Mouse (Mus musculus) forebrain, embryonic 10.5 days (tissue): ENCODE data around the gene Naif1. TPM values are rescaled to one million over a fixed set of nuclear protein-coding genes. Genes with fewer than 3 reads are reported as not detected.

Experiments used
- DNase-seq: peaks from one replicate; pipeline ENCODE4 v3.0.0-alpha.2; 2017; ENCODE audit warnings: low spot score; ENCODE audit errors: extremely low spot score
- H3K27ac ChIP-seq: fragments of 300-500 bp; sonication (generic); 2 replicates; pipeline ENCODE4 v1.5.1; 2016; ENCODE audit warnings: mild to moderate bottlenecking
- H3K27me3 ChIP-seq: fragments of 300-500 bp; sonication (generic); 2 replicates; pipeline ENCODE4 v1.6.1; 2016; ENCODE audit warnings: mild to moderate bottlenecking; ENCODE audit not compliant: poor library complexity, severe bottlenecking
- H3K36me3 ChIP-seq: fragments of 300-500 bp; sonication (generic); replicated peaks from 2 replicates; pipeline ENCODE4 v1.6.1; 2016; ENCODE audit warnings: mild to moderate bottlenecking, moderate library complexity
- H3K4me1 ChIP-seq: fragments of 300-500 bp; sonication (generic); 2 replicates; pipeline ENCODE4 v1.6.1; 2016
- H3K4me3 ChIP-seq: fragments of 300-500 bp; sonication (generic); 2 replicates; pipeline ENCODE4 v1.5.1; 2016; ENCODE audit warnings: mild to moderate bottlenecking, moderate library complexity
- H3K9me3 ChIP-seq: fragments of 300-500 bp; sonication (generic); 2 replicates; pipeline ENCODE4 v1.6.1; 2016; ENCODE audit warnings: mild to moderate bottlenecking, moderate library complexity
- WGBS: fragments of 180-500 bp; shearing (Covaris S2); methylation state at CpG from one replicate; pipeline ENCODE4 v1.1.7; 2016; 5-methylcytosine and 5-hydroxymethylcytosine counted together
- polyA plus RNA-seq: library from polyadenylated mRNA; unstranded; fragments of >200 nt; fragmentation: Nextera tagmentation; extraction: Ambion mirVana; gene quantifications from 2 replicates; pipeline ENCODE4 v1.2.1, GENCODE M21; 2016

Naif1 gene
- polyA plus RNA-seq, result 6.6 and 6.7 TPM in 2 replicates

DNA sequence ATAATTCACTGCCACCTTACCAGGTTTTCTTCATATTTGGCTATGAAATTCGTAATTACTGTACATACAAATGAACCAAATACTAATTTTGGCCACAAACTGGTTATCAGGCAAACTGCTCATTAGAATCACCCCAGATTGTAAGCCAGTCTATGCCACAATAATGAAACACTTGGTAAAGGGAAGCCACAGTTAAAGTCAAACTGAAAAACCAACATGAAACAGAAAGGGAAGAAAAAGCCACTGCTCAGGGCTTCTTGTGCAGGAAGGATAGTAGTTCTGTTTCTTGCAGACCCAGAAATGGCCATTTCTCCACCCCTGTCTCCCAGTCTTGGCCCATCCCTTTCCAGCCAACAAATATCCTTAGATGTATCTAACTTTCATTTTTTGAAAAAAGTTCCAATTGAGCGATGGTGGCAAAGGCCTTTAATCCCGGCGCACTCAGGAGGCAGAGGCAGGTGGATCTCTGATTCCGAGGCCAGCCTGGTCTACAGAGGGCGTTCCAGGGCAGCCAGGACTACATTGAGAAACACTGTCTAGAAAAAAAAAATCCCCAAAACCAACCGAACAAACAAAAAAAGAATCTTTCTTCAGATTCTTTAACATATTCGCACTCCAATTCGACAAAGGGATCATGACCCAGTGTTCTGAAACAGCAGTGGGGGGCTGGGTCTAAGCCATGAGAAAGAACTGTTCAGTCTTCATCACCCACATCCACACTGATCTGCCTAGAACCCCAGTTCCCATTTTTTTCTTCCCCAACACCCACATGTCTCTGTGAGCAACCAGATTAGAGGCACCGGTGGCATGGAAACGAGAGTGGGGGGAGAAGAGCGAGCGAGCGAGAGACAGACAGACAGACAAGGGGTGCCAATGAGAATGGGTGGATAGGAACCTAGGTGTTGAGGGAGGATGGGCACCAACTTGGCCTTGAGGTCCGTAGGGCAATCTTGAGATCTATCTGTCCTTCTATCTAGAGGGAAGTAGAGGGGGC lies at the start of gene Naif1:
Gene Naif1 (plus strand): TSS at position 697 of the 994 bp plus-strand sequence.
- 83% methylated on average over 15 of the region's 15 CpGs for WGBS
- peaks cover 16% of the 10 kb centered on the region for H3K36me3 ChIP-seq

DNA sequence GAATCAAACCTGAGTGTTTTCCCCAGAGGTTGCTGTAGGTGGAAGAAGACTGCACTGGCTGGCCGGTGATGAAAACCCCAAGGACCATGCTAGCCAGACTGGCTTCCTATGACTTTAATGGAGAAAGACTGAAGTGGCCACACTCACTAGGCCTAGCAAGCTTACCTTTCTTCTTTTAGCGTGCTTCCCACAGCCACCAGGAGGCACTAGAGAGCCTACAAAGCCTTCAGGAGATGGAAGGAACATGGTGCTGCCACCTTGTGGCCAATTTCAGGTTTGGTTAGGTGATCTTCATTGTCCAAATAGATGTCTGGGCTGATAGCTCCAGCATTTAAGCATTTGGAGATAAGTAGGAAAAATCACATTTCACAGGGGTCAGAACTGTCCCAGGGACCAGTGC lies 45.6 kb upstream of the Naif1 start:
- H3K4me3 ChIP-seq, result no peak overlapping the region
- H3K27ac ChIP-seq, result no peak overlapping the region
- peak; percentile 92 for DNase-seq
- H3K36me3 ChIP-seq, result peaks cover 33% of the 10 kb centered on the region
- no peaks in the 10 kb centered on the region for H3K9me3 ChIP-seq
- peaks cover 11% of the 10 kb centered on the region for H3K4me1 ChIP-seq
- no peaks in the 10 kb centered on the region for H3K27me3 ChIP-seq
- 16% methylated on average over 2 of the region's 2 CpGs for WGBS

More for the DNA sequence above, at the start of gene Naif1:
- Histone ChIP-seq H3K4me3 (peak within 1 kb of the TSS; percentile 82), H3K27me3 (no peaks in the 10 kb centered on the region), H3K4me1 (peaks cover 52% of the 10 kb centered on the region), H3K27ac (peak within 1 kb of the TSS; percentile 90), H3K9me3 (no peaks in the 10 kb centered on the region)
- DNase-seq, result no peak

DNA sequence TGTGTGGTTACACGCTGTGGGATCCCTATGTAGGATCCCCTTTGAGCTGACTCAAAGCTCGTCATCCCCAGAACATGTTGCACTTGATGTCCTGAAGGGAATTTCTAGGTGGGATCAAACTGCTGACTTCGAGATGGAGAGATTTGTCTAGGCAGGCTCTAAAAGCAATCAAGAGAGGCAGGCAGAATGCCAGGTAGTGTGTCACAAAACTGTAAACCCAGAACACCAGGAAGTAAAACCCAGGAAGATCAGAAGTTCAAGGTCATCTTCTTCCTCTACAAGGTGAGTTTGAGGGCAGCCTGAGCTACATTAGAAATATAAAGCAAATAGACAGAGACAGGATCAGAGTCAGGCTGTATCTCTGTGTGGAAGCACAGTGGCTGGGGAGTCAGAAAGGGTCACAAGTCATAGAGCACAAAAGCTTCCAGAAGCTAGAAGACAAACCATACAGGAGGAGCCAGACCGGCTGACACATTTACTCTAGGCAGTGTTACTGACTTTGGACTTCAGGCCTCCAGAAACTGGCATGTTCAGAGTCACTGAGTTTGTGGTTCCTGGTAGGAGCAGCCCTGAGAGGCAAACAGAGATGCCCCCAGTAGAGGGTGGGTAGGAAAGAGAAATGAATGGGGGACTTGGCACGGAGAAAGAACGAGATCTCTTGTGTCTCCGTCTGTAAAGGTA lies 43.0 kb upstream of the Naif1 start:
- 89% methylated on average over 7 of the region's 7 CpGs for WGBS
- Histone ChIP-seq H3K4me1 (peaks cover 14% of the 10 kb centered on the region), H3K4me3 (no peak overlapping the region), H3K27me3 (no peaks in the 10 kb centered on the region), H3K36me3 (peaks cover 7% of the 10 kb centered on the region), H3K27ac (no peak overlapping the region), H3K9me3 (no peaks in the 10 kb centered on the region)
- DNase-seq, result no peak

DNA sequence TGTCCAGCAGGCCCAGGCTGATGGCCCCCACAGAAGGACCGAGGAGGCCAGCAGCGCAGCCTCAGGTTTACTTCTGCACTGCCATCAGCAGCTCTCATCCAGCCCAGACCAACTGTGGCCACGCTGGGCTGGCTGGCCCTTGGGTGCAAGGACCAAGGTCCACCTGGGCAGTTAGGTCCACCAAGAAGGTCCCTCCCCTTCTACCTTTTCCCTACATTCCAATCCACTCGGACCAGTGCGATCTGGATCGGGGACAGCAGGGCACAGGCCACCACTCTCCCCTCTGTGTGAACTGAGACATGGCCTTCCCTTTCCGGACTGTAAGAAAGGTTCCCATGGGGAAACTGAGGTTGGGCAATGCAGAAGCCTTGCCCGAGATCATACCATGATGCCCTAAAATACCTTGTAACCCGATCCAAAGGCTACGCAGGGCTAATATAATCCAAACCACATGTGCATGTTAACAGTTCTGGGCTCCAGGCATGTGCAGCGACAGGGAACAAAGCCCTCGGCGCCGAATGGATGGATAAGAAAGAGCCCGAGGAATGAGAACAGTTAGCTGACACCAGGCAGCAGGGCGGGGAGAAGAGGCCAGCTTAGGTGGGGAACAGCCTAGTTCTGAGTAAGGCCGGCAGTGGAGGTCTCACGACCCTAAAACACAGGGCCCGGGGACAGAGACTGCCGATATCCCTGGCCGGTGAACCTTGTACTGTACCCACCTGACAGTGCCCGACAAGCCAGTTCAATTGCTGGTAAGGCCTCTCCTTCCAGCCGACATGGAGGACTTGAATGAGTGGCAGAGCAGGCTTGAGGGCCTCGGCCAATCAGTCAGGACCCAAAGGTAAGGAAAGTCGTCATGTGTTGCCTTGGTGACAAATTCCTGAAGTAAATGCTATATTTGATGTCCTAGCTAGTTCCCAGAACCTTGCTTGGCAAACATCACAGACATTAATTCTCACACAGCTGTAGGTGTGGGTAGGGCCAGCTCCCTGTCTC lies 41.5 kb upstream of the Naif1 start:
- no peaks in the 10 kb centered on the region for H3K27me3 ChIP-seq
- peak overlapping the region; percentile 56 for H3K27ac ChIP-seq
- 70% methylated on average over 25 of the region's 25 CpGs for WGBS
- H3K4me3 ChIP-seq, result no peak overlapping the region
- H3K36me3 ChIP-seq, result peaks cover 6% of the 10 kb centered on the region
- DNase-seq, result no peak
- H3K9me3 ChIP-seq, result no peaks in the 10 kb centered on the region
- H3K4me1 ChIP-seq, result peaks cover 14% of the 10 kb centered on the region

DNA sequence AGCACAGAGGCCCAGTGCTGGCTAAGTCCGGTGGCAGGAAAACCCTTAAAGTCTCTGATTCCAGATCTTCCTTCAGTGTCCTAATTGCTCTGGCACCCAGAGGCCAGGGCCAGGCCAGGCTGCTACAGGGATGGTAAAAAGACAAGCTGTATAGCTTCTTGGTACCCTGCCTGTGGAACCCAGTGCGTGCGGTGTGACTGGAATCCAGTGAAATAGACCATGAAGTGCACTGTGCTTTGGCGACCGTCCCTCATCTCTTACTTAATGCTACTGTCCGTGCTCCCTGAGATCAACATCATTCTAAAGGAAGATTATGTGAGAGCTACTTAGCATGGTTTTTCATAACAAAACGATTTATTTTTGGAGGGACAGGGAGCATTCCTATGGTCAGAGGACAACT lies 38.9 kb upstream of the Naif1 start:
- H3K27ac ChIP-seq, result no peak overlapping the region
- H3K4me3 ChIP-seq, result no peak overlapping the region
- H3K36me3 ChIP-seq, result peaks cover 32% of the 10 kb centered on the region
- peaks cover 14% of the 10 kb centered on the region for H3K4me1 ChIP-seq
- DNase-seq, result no peak
- 87% methylated on average over 7 of the region's 7 CpGs for WGBS
- H3K9me3 ChIP-seq, result no peaks in the 10 kb centered on the region
- no peaks in the 10 kb centered on the region for H3K27me3 ChIP-seq

DNA sequence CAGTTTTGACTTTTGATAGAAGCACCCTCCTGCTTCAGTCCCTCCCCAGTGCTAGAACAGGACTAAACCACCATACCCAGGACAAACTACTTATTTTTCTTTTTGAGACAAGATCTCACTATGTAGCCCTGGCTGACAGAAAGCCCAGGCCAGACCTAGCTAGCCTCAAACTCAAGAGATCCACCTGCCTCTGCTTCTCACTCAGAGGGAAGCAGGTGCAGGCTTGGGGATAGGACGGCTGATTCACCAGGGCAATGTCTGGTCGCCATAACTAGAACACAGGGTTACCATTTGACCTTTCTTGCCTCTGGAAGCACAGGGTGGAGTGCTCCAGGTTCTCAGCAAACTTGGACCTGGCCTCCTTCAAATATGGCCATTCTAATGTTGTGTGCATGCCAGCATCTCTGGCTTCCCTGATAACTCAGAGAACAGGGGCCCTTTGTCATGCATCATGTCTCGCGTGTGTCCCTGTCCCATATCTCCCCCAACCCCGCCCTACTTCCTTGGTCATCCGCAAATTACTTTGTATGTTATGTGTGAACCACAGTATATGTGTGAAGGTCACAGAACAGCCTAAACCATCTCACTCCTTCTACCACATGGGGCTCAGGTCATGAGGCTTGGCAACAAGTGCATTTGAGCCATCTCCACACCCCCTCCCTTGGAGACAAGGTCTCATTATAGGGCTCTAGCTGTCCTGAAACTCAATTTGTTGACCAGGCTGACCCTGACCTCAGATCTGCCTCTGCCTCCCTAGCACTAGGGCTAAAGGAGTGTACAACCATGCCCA lies 37.3 kb upstream of the Naif1 start:
- WGBS, result 93% methylated on average over 6 of the region's 6 CpGs

DNA sequence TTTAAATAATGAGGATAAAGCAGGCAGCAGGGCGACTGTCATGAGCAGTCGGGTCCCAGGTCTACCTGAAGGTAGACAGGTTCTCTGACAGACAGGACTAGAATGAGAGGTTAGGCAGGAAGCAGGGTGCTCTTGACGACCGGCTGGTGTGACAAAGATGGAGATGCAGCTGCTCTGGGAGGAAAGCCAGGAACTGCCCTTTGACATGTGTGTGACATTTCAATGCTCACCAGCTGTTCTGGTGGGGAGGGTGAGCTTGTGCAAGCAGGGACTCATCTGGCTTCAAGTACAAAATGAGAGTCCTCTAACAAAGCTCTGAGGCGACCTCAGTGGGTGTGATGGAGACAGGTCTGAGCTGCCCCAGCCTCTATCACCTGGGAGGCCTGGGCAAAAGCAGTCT lies 36.3 kb upstream of the Naif1 start:
- DNase-seq, result no peak
- Histone ChIP-seq H3K4me3 (no peak overlapping the region), H3K27me3 (no peaks in the 10 kb centered on the region), H3K36me3 (peaks cover 57% of the 10 kb centered on the region), H3K4me1 (peaks cover 17% of the 10 kb centered on the region), H3K27ac (no peak overlapping the region), H3K9me3 (no peaks in the 10 kb centered on the region)
- WGBS, result 72% methylated on average over 5 of the region's 5 CpGs

More for the DNA sequence above, 37.3 kb upstream of the Naif1 start:
- H3K27me3 ChIP-seq, result no peaks in the 10 kb centered on the region
- H3K36me3 ChIP-seq, result peaks cover 47% of the 10 kb centered on the region
- no peak overlapping the region for H3K27ac ChIP-seq
- H3K4me1 ChIP-seq, result peaks cover 14% of the 10 kb centered on the region
- H3K9me3 ChIP-seq, result no peaks in the 10 kb centered on the region
- H3K4me3 ChIP-seq, result no peak overlapping the region
- no peak for DNase-seq

DNA sequence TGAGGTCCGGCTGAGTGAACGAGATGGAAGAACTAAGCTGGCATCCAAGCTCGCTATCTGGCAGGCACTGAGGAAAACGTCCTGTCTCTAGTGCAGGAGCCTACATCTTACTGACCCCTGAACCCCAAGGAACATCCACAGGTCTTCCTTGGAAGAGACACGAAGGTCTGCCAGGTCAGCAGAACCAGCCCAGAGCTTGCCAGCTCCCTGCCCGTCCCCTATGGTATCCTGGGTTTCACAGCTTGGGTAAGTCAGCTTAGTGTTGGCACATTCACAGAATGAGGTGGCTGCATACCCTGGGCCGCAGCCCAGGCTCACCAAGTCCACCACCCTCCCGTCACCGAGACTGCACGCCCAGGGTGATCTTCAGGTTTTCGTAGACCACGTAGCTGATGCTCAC lies 34.5 kb upstream of the Naif1 start:
- no peak for DNase-seq
- Histone ChIP-seq H3K27me3 (no peaks in the 10 kb centered on the region), H3K9me3 (no peaks in the 10 kb centered on the region), H3K27ac (no peak overlapping the region), H3K4me3 (no peak overlapping the region), H3K36me3 (peaks cover 76% of the 10 kb centered on the region), H3K4me1 (peaks cover 13% of the 10 kb centered on the region; the same call in 1 of the 2 replicates)
- 92% methylated on average over 12 of the region's 12 CpGs for WGBS

DNA sequence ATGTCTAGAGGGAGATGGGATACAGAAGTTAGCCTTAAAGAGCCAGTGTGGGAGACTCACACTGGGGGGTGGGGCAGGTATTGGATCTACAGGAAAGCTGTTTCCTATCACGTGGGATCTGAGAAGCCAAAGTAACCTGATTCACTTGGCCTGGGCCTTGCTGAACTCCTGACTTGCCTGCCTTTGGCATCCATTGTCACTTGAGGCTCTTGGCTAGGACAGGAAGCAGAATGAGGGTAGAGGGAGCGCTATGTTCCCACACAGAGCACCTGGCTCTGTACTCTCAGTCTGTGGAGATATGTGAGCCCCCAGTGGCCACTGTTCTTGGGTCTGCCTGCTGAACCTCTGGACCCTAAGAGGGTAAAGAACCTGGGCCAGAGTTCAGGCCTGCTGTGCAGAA lies 33.7 kb upstream of the Naif1 start:
- Histone ChIP-seq H3K4me1 (peaks cover 12% of the 10 kb centered on the region; the same call in 1 of the 2 replicates), H3K36me3 (peaks cover 82% of the 10 kb centered on the region), H3K4me3 (no peak overlapping the region), H3K9me3 (no peaks in the 10 kb centered on the region), H3K27ac (no peak overlapping the region), H3K27me3 (no peaks in the 10 kb centered on the region)
- 83% methylated on average over 2 of the region's 2 CpGs for WGBS
- DNase-seq, result no peak

DNA sequence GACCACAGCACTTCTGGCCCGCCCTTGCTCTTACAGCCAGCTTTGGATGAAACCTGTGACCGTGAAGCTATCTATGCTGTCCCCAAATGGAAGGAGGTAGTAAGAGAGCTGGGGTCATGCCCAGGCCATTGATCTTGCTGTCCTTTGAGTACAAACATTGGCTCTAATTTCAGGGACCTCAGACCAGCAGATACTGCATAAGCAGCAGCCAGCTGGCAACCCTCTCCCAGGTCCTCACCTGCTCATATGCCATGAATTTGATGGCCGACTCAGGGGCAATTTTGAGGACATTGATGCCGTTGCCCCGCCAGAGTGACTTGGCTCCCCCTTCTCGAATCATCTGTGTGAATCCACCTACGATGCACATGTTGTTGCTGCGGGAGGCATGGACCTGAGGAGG lies 32.8 kb upstream of the Naif1 start:
- no peak for DNase-seq
- H3K4me1 ChIP-seq, result peaks cover 14% of the 10 kb centered on the region
- peaks cover 82% of the 10 kb centered on the region for H3K36me3 ChIP-seq
- no peaks in the 10 kb centered on the region for H3K9me3 ChIP-seq
- H3K27me3 ChIP-seq, result no peaks in the 10 kb centered on the region
- H3K27ac ChIP-seq, result no peak overlapping the region
- H3K4me3 ChIP-seq, result no peak overlapping the region
- WGBS, result 96% methylated on average over 8 of the region's 8 CpGs

DNA sequence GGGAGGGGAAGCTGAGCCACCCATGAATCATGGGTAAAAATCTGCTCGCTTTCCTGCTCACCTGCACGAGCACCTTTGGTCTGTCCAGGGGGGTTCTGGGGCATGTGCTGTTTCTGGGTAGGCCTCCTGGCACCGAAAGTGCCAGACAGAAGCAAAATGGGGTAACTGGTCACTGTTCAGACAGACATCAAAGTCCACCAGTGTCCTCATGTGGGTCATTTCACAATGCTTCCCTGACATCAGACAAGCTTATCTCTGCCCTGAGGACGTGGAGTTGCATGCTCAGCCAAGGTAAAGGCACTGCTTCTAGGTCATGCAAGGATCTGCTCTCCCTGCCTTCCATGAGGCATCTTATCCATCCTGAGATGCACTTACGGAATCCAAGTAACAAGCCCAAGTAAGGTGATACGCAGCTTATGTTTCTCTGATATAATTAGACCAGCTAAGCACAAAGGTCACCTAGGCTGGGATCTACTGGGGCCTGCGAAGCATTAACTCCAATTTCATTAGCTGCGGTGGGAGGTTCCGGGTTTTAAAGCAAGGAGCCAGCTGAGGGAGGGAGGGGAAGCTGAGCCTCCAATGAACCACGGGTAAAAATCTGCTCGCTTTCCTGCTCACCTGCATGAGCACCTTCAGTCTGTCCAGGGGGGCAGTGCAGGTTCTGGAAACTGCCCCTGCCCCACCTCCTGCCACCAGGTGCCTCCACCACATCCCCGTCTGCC lies 31.7 kb upstream of the Naif1 start:
- Histone ChIP-seq H3K36me3 (peaks cover 77% of the 10 kb centered on the region), H3K27ac (no peak overlapping the region), H3K4me3 (no peak overlapping the region), H3K9me3 (no peaks in the 10 kb centered on the region), H3K4me1 (peaks cover 25% of the 10 kb centered on the region), H3K27me3 (no peaks in the 10 kb centered on the region)
- WGBS, result 80% methylated on average over 12 of the region's 12 CpGs
- DNase-seq, result no peak
